Mouse (Mus musculus) liver, embryonic 12.5 days (tissue): Measurements from ENCODE around the gene Gsg1. TPM values are rescaled to one million over a fixed set of nuclear protein-coding genes. Genes with fewer than 3 reads are reported as not detected.

ENCODE experiments used
- ATAC-seq: fragments of 200-750 bp; cut with Nextera tagmentation; 2 replicates; pipeline ENCODE4 v1.8.0; 2017; ENCODE audit warnings: moderate number of reproducible peaks, mild to moderate bottlenecking, moderate library complexity
- H3K27ac ChIP-seq: fragments of 300-500 bp; sonication (generic); 2 replicates; pipeline ENCODE4 v1.5.1; 2016; ENCODE audit warnings: mild to moderate bottlenecking
- H3K27me3 ChIP-seq: fragments of 300-500 bp; sonication (generic); replicated peaks from 2 replicates; pipeline ENCODE4 v1.6.1; 2016; ENCODE audit warnings: mild to moderate bottlenecking, moderate library complexity
- H3K36me3 ChIP-seq: fragments of 300-500 bp; sonication (generic); 2 replicates; pipeline ENCODE4 v1.6.1; 2016; ENCODE audit warnings: mild to moderate bottlenecking, moderate library complexity
- H3K4me1 ChIP-seq: fragments of 300-500 bp; sonication (generic); 2 replicates; pipeline ENCODE4 v1.6.1; 2016
- H3K4me2 ChIP-seq: fragments of 300-500 bp; sonication (generic); 2 replicates; pipeline ENCODE4 v1.6.1; 2016; ENCODE audit warnings: mild to moderate bottlenecking, moderate library complexity
- H3K4me3 ChIP-seq: fragments of 300-500 bp; sonication (generic); 2 replicates; pipeline ENCODE4 v1.5.1; 2016; ENCODE audit warnings: mild to moderate bottlenecking, moderate library complexity
- H3K9ac ChIP-seq: fragments of 300-500 bp; sonication (generic); 2 replicates; pipeline ENCODE4 v1.6.1; 2016; ENCODE audit warnings: mild to moderate bottlenecking, moderate library complexity
- H3K9me3 ChIP-seq: fragments of 300-500 bp; sonication (generic); replicated peaks from 2 replicates; pipeline ENCODE4 v1.6.1; 2016; ENCODE audit warnings: mild to moderate bottlenecking, moderate library complexity
- whole genome bisulfite sequencing: fragments of 180-500 bp; shearing (Covaris S2); methylation state at CpG from one replicate; pipeline ENCODE4 v1.1.7; 2016; ENCODE audit not compliant: insufficient replicate concordance; 5-methylcytosine and 5-hydroxymethylcytosine counted together
- polyA plus RNA-seq: library from polyadenylated mRNA; unstranded; fragments of >200 nt; fragmentation: Nextera tagmentation; extraction: Ambion mirVana; gene quantifications from 2 replicates; pipeline ENCODE4 v1.2.1, GENCODE M21; 2016

Gene Gsg1
- polyA plus RNA-seq, result 0.10 and 0.32 TPM in 2 replicates

DNA sequence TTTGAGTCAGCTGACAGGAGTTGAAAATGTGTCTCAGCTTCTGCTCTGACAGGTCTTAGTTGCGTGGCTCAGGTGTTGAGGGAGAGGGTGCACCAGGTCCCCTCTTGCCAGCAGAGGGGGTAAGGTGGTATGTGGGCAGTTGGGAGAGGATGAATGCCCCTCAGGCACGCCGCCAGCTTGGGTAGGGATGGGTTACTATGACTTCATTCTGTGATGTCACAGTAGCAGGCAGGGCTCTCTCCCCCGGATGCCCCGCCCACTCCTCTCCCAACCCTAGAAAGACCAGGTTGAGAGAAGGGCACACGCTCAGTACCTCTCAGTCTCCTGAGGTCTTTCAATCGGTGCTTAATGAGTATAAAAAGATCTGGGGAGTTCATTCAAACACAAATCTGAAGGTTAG lies at the start of gene Gsg1:
TSS of gene Gsg1 (minus strand) at position 199 of the 400 bp plus-strand sequence.
- no peaks in the 10 kb centered on the region for H3K36me3 ChIP-seq
- no peak within 1 kb of the TSS for H3K4me3 ChIP-seq
- no peaks in the 10 kb centered on the region for H3K9me3 ChIP-seq
- H3K9ac ChIP-seq, result no peak within 1 kb of the TSS
- peaks cover 37% of the 10 kb centered on the region for H3K27me3 ChIP-seq
- peaks cover 9% of the 10 kb centered on the region for H3K4me1 ChIP-seq
- H3K27ac ChIP-seq, result no peak within 1 kb of the TSS
- WGBS, result 62% methylated on average over 7 of the region's 7 CpGs
- no peak within 1 kb of the TSS for H3K4me2 ChIP-seq
- ATAC-seq, result no peak

DNA sequence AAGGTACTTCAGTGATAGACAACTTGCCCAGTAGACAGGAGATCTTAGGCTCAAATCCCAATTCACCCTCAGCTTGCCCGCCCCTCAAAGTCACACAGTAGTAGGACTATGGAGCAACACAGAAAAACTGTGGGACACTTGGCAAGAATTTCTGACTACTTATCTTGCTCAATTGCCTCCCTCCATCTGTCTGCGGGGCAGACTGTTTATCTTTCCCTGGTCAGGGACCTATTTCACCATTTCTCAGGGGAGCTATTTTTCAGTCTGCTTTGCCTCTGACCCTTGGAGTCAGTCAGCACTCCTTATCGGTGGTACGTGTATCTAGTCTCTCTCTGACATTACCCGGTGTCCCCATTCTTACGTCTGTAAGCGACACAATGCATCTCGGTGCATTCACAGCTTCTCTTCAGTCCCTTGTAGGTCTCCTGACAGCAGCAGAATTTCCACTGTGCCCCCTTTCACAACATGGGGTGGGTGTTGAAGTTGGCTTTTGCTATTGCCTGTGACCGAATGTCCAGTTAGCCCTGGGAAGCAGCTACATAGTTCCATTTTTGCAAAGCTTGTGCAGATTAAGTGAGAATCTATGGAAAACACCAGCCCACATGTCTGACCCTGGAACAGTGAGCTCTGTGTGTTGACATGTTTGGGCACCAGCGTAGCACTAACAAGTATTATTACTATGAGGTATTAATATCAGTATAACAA lies 48.4 kb upstream of the Gsg1 start:
- Histone ChIP-seq H3K27ac (no peak overlapping the region), H3K4me1 (peaks cover 6% of the 10 kb centered on the region; the same call in 1 of the 2 replicates), H3K36me3 (no peaks in the 10 kb centered on the region), H3K9ac (no peak overlapping the region), H3K9me3 (no peaks in the 10 kb centered on the region), H3K4me3 (no peak overlapping the region), H3K27me3 (peaks cover 3% of the 10 kb centered on the region; the same call in 1 of the 2 replicates), H3K4me2 (no peak overlapping the region)
- ATAC-seq, result no peak
- 54% methylated on average over 10 of the region's 10 CpGs for WGBS

DNA sequence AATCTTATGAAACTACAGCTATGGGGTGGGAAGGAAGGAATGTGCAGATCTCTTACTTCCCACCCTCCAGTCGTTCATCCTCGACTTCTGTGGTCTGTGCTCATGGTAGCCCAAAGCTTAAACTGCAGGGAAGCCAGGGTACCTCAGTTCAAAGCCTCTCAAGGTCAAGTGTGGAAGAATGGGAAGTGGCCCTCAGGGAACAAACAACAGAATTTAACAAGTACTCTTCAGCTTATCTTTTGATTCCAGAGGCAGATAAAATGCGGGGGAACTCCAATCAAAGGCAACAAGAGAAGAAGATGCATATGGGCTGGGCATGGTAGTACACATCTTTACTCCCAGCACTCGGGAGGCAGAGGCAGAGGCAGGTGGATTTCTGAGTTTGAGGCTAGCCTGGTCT lies 46.3 kb upstream of the Gsg1 start:
- no peak for ATAC-seq
- H3K4me2 ChIP-seq, result no peak overlapping the region
- H3K4me1 ChIP-seq, result peaks cover 6% of the 10 kb centered on the region; the same call in 1 of the 2 replicates
- 49% methylated on average over 4 of the region's 4 CpGs for WGBS
- H3K9ac ChIP-seq, result no peak overlapping the region
- no peak overlapping the region for H3K27ac ChIP-seq
- no peak overlapping the region for H3K4me3 ChIP-seq
- peaks cover 3% of the 10 kb centered on the region; the same call in 1 of the 2 replicates for H3K27me3 ChIP-seq
- H3K36me3 ChIP-seq, result no peaks in the 10 kb centered on the region
- H3K9me3 ChIP-seq, result no peaks in the 10 kb centered on the region

DNA sequence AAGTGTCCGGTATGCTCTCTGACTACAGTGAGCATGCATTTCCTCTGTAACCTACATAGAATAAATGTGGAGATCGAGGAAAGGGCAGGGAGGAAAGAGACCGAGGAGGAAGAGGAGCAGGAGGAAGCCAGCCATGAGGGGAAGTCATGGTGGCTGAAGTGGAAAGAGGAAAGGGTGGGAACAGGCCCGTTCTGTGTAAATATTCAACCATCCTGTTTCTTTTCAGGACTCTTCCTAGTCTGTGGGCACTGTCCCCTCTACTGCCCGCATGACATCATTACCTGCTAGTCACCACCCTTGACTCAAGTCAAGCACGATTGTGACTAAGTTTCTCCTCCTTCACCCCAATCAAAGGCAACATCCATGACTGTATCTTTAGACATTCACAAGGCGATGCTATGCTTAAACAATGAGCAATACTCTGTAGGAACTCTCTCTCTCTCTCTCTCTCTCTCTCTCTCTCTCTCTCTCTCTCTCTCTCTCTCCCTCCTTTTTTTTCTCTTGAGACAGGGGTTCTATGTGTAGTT lies 44.9 kb upstream of the Gsg1 start:
- Histone ChIP-seq H3K27ac (no peak overlapping the region), H3K4me2 (no peak overlapping the region), H3K4me3 (no peak overlapping the region), H3K27me3 (peaks cover 3% of the 10 kb centered on the region; the same call in 1 of the 2 replicates), H3K36me3 (no peaks in the 10 kb centered on the region), H3K4me1 (peaks cover 6% of the 10 kb centered on the region; the same call in 1 of the 2 replicates), H3K9me3 (no peaks in the 10 kb centered on the region), H3K9ac (no peak overlapping the region)
- ATAC-seq, result no peak
- WGBS, result 45% methylated on average over 7 of the region's 7 CpGs

DNA sequence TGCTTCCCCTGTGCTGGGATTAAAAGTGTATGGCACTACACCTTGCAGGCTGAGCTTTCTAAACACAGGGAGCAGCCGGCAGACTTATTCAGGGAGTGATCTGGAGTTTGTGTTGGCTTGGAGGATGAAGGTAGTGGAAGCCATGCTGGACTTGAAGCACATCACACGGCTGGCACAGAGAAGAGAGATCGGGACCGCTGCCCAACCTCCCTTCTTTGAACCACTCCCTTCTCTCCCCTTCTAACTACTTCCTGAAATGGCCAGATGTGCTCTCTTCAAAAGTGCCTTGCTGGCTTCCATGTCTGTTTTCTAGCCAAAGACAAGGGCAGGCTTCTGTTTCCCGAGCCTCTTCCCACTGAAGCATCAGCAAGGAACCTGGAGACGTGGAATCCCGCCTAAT lies 43.4 kb upstream of the Gsg1 start:
- H3K36me3 ChIP-seq, result no peaks in the 10 kb centered on the region
- H3K27me3 ChIP-seq, result peaks cover 3% of the 10 kb centered on the region; the same call in 1 of the 2 replicates
- 53% methylated on average over 7 of the region's 7 CpGs for WGBS
- H3K4me2 ChIP-seq, result no peak overlapping the region
- H3K4me3 ChIP-seq, result no peak overlapping the region
- H3K9ac ChIP-seq, result no peak overlapping the region
- peaks cover 3% of the 10 kb centered on the region; the same call in 1 of the 2 replicates for H3K4me1 ChIP-seq
- no peaks in the 10 kb centered on the region for H3K9me3 ChIP-seq
- ATAC-seq, result no peak
- no peak overlapping the region for H3K27ac ChIP-seq

DNA sequence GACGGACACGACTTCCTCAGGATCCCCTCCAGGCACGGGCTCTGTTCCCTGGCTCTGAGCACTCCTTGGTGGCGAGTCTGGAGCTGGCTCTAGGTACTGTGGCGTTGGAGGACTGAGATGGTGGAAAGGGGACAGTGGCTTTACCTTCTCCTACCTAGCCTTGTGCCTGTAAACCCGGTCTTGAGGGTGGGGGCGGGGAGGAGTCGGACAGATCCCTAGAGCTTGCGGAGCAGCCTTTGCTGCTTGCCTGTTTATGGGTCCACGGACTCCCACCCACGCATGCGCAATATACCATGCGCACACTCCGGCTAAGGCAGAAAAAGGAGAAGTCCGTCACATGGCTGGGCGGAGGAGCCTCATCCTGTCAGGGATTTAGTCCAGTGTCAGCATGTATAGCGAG lies 42.1 kb upstream of the Gsg1 start:
- H3K9ac ChIP-seq, result no peak overlapping the region
- H3K27ac ChIP-seq, result no peak overlapping the region
- ATAC-seq, result no peak
- 0 out of 2 replicates have a peak overlapping the region, but pooled peaks have one; percentile 19 for H3K4me2 ChIP-seq
- H3K27me3 ChIP-seq, result peaks cover 3% of the 10 kb centered on the region; the same call in 1 of the 2 replicates
- no peaks in the 10 kb centered on the region for H3K9me3 ChIP-seq
- no peaks in the 10 kb centered on the region for H3K4me1 ChIP-seq
- H3K4me3 ChIP-seq, result no peak overlapping the region
- 37% methylated on average over 17 of the region's 17 CpGs for WGBS
- H3K36me3 ChIP-seq, result no peaks in the 10 kb centered on the region

DNA sequence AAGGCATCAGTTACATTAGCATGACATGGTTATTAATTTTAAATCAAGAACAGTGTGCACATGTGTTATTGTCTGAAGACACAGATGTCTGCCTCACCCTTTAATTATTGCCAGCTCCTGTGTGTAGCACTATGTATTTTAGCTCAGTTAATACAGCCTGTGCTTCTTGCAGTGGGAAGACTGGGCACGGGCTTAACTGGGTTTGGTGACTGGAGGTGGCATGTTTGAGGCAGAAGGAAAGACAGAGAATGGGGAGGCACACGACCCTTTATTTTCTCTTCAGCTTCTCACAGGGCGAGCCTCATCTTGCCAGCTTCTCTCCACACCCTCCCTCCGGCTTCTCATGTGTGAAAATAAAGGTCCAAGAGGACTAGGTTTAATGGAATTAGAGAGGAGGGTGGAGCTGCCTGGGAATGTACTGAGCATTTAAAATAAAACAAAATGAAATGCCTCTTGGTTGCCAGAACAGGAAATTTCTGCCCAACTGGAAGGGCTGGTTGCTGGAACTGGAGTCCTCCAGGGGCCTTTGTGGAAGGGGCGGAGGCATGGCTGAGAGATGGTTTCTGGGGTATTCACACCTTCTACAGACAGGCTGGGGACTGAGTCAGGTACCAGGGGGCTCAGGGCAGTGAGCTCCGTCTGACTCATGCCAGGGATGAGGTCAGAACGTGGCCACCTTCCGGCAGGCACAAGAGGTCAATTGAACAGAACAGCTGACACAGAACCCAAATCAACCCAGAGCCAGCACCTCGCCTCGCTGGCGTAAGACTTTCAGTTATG lies 41.1 kb upstream of the Gsg1 start:
- H3K9ac ChIP-seq, result no peak overlapping the region
- no peaks in the 10 kb centered on the region for H3K9me3 ChIP-seq
- peaks cover 3% of the 10 kb centered on the region; the same call in 1 of the 2 replicates for H3K27me3 ChIP-seq
- no peak overlapping the region for H3K4me2 ChIP-seq
- no peak overlapping the region for H3K4me3 ChIP-seq
- no peaks in the 10 kb centered on the region for H3K36me3 ChIP-seq
- no peak for ATAC-seq
- WGBS, result 66% methylated on average over 11 of the region's 11 CpGs
- H3K27ac ChIP-seq, result no peak overlapping the region
- H3K4me1 ChIP-seq, result no peaks in the 10 kb centered on the region

DNA sequence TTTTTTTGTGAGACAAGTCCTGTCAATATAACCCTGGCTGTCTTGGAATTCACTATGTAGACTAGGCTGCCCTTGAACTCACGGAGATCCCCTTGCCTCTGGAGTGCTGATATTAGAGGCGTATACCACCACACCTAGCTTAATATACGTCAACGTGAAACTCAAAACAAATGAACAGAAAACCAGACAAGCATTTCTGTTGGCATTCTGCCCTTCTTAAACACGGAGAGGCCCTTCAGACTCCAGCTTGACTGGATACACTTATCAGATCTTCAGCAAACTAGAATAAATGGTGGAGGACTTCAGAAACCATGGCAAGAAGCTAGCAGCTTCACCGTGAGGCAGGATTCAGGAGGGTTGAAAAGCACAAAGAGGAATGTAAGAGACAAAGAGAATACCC lies 40.0 kb upstream of the Gsg1 start:
- Histone ChIP-seq H3K4me1 (no peaks in the 10 kb centered on the region), H3K4me2 (no peak overlapping the region), H3K9me3 (no peaks in the 10 kb centered on the region), H3K36me3 (no peaks in the 10 kb centered on the region), H3K4me3 (no peak overlapping the region), H3K27ac (no peak overlapping the region), H3K27me3 (no peaks in the 10 kb centered on the region; the same call in 1 of the 2 replicates), H3K9ac (no peak overlapping the region)
- ATAC-seq, result no peak
- WGBS, result 68% methylated on average over 6 of the region's 6 CpGs

DNA sequence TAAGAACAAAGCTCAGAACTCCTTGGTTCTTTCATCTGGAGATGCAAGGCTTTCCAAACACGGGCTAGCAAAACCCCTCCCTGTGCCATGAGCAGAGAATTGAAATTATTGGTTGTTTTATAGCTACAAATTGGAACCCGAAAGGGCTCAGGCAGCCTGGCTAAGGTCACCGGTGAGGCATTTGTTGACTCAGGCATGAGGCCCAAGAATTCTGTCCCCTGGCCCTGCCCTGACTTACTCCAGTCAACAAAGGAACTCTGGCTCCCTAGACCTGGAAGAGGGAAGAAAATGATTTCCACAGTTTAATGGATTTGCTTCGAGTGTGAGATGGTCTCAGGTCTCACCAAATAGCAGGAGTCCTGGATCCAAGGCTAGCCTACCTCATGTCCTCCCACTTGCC lies 38.2 kb upstream of the Gsg1 start:
- Histone ChIP-seq H3K36me3 (no peaks in the 10 kb centered on the region), H3K9ac (no peak overlapping the region), H3K4me2 (no peak overlapping the region), H3K4me1 (no peaks in the 10 kb centered on the region), H3K9me3 (no peaks in the 10 kb centered on the region), H3K27me3 (no peaks in the 10 kb centered on the region; the same call in 1 of the 2 replicates), H3K27ac (no peak overlapping the region), H3K4me3 (no peak overlapping the region)
- 62% methylated on average over 4 of the region's 4 CpGs for WGBS
- no peak for ATAC-seq

DNA sequence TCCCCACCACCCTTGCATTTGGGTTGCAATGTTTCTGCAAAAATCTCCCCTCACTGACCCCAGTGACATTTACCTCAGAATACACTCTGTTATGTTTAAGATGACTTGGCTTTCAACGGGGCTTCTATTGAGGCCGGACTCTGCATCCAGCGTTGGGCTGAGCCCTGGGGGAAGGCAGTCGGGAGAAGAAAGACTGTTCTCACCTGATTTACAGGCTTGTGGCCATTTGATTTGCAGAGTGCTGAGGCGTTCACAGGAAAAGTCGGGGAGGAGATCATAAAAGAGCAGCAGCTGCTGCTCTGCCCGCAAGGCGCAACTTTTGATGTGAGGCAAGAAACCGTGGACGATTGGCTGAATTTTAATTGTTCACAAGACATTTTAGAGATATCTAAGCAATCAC lies 25.7 kb upstream of the Gsg1 start:
- 43% methylated on average over 10 of the region's 10 CpGs for WGBS
- Histone ChIP-seq H3K4me2 (no peak overlapping the region), H3K27ac (no peak overlapping the region), H3K4me3 (no peak overlapping the region), H3K36me3 (no peaks in the 10 kb centered on the region), H3K9me3 (no peaks in the 10 kb centered on the region), H3K27me3 (peaks cover 4% of the 10 kb centered on the region; the same call in 1 of the 2 replicates), H3K9ac (no peak overlapping the region), H3K4me1 (no peaks in the 10 kb centered on the region)
- ATAC-seq, result no peak

DNA sequence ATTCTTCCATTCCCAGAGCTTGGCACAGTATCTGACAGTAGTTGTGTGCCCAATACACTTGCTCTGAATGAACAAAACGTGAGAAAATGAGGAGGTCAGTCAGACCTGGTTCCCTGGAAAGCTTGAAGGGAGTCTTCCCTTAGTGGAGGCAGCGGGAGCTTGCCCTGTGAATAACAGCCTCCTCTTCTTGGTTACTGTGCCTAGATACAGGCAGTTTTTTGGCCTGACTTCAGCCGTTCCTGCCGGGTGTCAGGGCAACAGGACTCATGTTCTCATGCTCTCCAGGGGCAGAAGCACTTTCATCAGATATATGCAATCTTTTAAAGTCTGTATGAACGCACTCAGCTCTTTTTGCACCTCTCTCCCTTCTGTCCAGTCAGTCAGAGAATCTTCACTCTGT lies 25.1 kb upstream of the Gsg1 start:
- no peak overlapping the region for H3K4me2 ChIP-seq

DNA sequence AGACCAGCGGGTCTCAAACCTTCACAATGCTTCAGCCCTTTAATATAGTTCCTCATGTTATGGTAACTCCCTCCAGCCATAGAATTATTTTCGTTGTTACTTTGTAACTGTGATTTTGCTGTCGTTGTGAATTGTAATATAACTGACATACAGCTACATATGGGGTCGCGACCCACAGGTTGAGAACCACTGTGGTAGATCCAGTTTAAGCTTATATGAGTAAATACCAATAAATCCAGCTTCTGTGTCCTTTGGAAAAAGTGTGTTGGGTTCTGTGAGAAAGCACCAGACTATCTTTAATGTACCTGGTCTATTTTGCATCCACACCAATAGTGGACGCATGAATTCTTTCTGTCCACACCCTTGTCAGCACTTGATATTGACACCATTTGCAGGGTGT lies 24.2 kb upstream of the Gsg1 start:
- no peak overlapping the region for H3K4me2 ChIP-seq
- H3K9me3 ChIP-seq, result no peaks in the 10 kb centered on the region
- WGBS, result 66% methylated on average over 6 of the region's 6 CpGs
- H3K27ac ChIP-seq, result no peak overlapping the region
- H3K36me3 ChIP-seq, result no peaks in the 10 kb centered on the region
- peaks cover 4% of the 10 kb centered on the region; the same call in 1 of the 2 replicates for H3K27me3 ChIP-seq
- no peaks in the 10 kb centered on the region for H3K4me1 ChIP-seq
- no peak overlapping the region for H3K4me3 ChIP-seq
- ATAC-seq, result no peak
- no peak overlapping the region for H3K9ac ChIP-seq

More for the DNA sequence above, 25.1 kb upstream of the Gsg1 start:
- ATAC-seq, result no peak
- WGBS, result 53% methylated on average over 5 of the region's 5 CpGs
- Histone ChIP-seq H3K9ac (no peak overlapping the region), H3K4me3 (no peak overlapping the region), H3K27ac (no peak overlapping the region), H3K27me3 (peaks cover 4% of the 10 kb centered on the region; the same call in 1 of the 2 replicates), H3K4me1 (no peaks in the 10 kb centered on the region), H3K9me3 (no peaks in the 10 kb centered on the region), H3K36me3 (no peaks in the 10 kb centered on the region)
